Mouse (Mus musculus): ENCODE data around the gene Fbxw5. TPM values are rescaled to one million over a fixed set of nuclear protein-coding genes. Genes with fewer than 3 reads are reported as not detected.
"Not testable (repeated sequence)": the region's sequence is repeated elsewhere in the genome, so short reads cannot be mapped to it uniquely, and the experiment has no call there.

Gene Fbxw5
- total RNA-seq, 2 experiments from 2014 or later, result 92.1 to 94.5 TPM

GRCm38 (mm10) chr2:25505860-25506259 lies 5.3 kb downstream of the Fbxw5 start:
- no peak for DNase-seq (ENCODE audit: low spot score in 2 of 2)

- DNase-seq (ENCODE audit: low spot score in 2 of 2), result no peak
These were observed 6.4 kb downstream of the Fbxw5 start for GRCm38 (mm10) chr2:25506964-25507363.

- no peak for DNase-seq (ENCODE audit: low spot score in 2 of 2)
These were observed 9.4 kb downstream of the Fbxw5 start for GRCm38 (mm10) chr2:25509912-25510311.

GRCm38 (mm10) chr2:25526510-25527302 lies 26.2 kb downstream of the Fbxw5 start:
- no peak for DNase-seq (ENCODE audit: low spot score in 2 of 2)

GRCm38 (mm10) chr2:25533707-25534106 lies 33.2 kb downstream of the Fbxw5 start:
- no peak for DNase-seq (ENCODE audit: low spot score in 2 of 2)

- peak; percentile 70 to 73 for DNase-seq (ENCODE audit: low spot score in 2 of 2)
These were observed 33.8 kb downstream of the Fbxw5 start for GRCm38 (mm10) chr2:25534178-25534865.

GRCm38 (mm10) chr2:25534866-25535182 lies 34.3 kb downstream of the Fbxw5 start:
- no peak for DNase-seq (ENCODE audit: low spot score in 2 of 2)

- peak in 1 of 2 experiments; percentile 48 for DNase-seq (ENCODE audit: low spot score in 2 of 2)
These were observed 36.0 kb downstream of the Fbxw5 start for GRCm38 (mm10) chr2:25536531-25536930.

- DNase-seq (ENCODE audit: low spot score in 2 of 2), result peak in 1 of 2 experiments; percentile 54
These were observed 40.0 kb downstream of the Fbxw5 start for GRCm38 (mm10) chr2:25540541-25540948.

- no peak for DNase-seq (ENCODE audit: low spot score in 2 of 2)
These were observed 41.3 kb downstream of the Fbxw5 start for GRCm38 (mm10) chr2:25541644-25542367.

GRCm38 (mm10) chr2:25545996-25546810 lies 45.7 kb downstream of the Fbxw5 start:
- peak in 1 of 2 experiments; percentile 79 for DNase-seq (ENCODE audit: low spot score in 2 of 2)

- DNase-seq (ENCODE audit: low spot score in 2 of 2), result peak; percentile 95
These were observed 46.4 kb downstream of the Fbxw5 start, which contains the start of gene Traf2 for GRCm38 (mm10) chr2:25546811-25547491. Gene Traf2, minus strand, starts transcription at chr2:25546940.

GRCm38 (mm10) chr2:25549021-25549991 lies 48.8 kb downstream of the Fbxw5 start:
- DNase-seq (ENCODE audit: low spot score in 2 of 2), result no peak

- DNase-seq (ENCODE audit: low spot score in 2 of 2), result peak in 1 of 2 experiments; percentile 52
These were observed 50.6 kb downstream of the Fbxw5 start for GRCm38 (mm10) chr2:25551186-25551585.

- not testable (repeated sequence) for DNase-seq (ENCODE audit: low spot score in 2 of 2)
These were observed 52.7 kb downstream of the Fbxw5 start for GRCm38 (mm10) chr2:25553171-25553786.

Measured in adrenal gland, adult 18-20 months (tissue).